In genomic region chr5:28734768-28735167, GRCm38 (mm10) we compare ENCODE assay signal across 15 mouse cellular contexts.
A peak's percentile ranks its signal among the peaks of the same experiment; 100 is the strongest.
DNase-seq lines count a peak whose midpoint lies in the region; ATAC-seq and TF ChIP-seq lines count a peak whose summit lies in the region.
"Had no signal": no experiment of that assay in that cellular context is flagged by ENCODE, and none has a peak within 500 bp of the region (broad histone marks: within the 10 kb centered on the region; RNA-seq: fewer than 3 reads in every experiment).

No protein-coding gene starts in this region.

- no peaks in the 10 kb centered on the region for H3K4me1 ChIP-seq in hindbrain, postnatal 0 days (ENCODE audit: insufficient read depth, low read length)
- no peaks in the 10 kb centered on the region for H3K4me1 ChIP-seq in hindbrain, embryonic 10.5 days (replicated peaks)
- H3K4me1 ChIP-seq: embryonic facial prominence, embryonic 13.5 days; limb, embryonic 10.5 days had no signal

- DNase-seq in adrenal gland, postnatal 14 days = peak; percentile 16
- DNase-seq in adrenal gland, adult 8-10 months = no peak
- peak; percentile 66 for DNase-seq in hindbrain, postnatal 0 days (ENCODE audit: low spot score)
- DNase-seq in hindbrain, embryonic 10.5 days (ENCODE audit: low spot score) = no peak
- peak; percentile 83 to 90 for DNase-seq in cerebellum, postnatal 25 days
- DNase-seq in left cerebral cortex, postnatal 25 days (ENCODE audit: low spot score in 2 of 2) = peak; percentile 1 to 13
- DNase-seq in spleen, adult 18-20 months = no peak
- DNase-seq in ovary, adult 18-20 months (ENCODE audit: low spot score) = no peak
- DNase-seq: kidney, postnatal 25 days; lung, adult 2 months; thymus, adult 18-20 months had no signal

- no peak overlapping the region for H3K27ac ChIP-seq in hindbrain, postnatal 0 days
- no peak overlapping the region for H3K27ac ChIP-seq in hindbrain, embryonic 10.5 days
- H3K27ac ChIP-seq: embryonic facial prominence, embryonic 13.5 days; limb, embryonic 10.5 days had no signal

- H3K9me3 ChIP-seq in hindbrain, postnatal 0 days (ENCODE audit: low read length) = no peaks in the 10 kb centered on the region
- no peaks in the 10 kb centered on the region for H3K9me3 ChIP-seq in hindbrain, embryonic 10.5 days
- H3K9me3 ChIP-seq: embryonic facial prominence, embryonic 13.5 days; limb, embryonic 10.5 days had no signal

- no peaks in the 10 kb centered on the region for H3K36me3 ChIP-seq in hindbrain, postnatal 0 days (ENCODE audit: insufficient read depth, low read length)
- no peaks in the 10 kb centered on the region for H3K36me3 ChIP-seq in hindbrain, embryonic 10.5 days
- H3K36me3 ChIP-seq: embryonic facial prominence, embryonic 13.5 days; limb, embryonic 10.5 days had no signal

- WGBS in hindbrain, postnatal 0 days = 47% methylated on average over 3 of the region's 3 CpGs
- WGBS in hindbrain, embryonic 10.5 days = 75% methylated on average over 3 of the region's 3 CpGs

- intact Hi-C loops in left cerebral cortex, postnatal 25 days (cut with DNase I) = no loop called here

- H3K9ac ChIP-seq in hindbrain, postnatal 0 days (replicated peaks; ENCODE audit: low read length) = no peak overlapping the region
- H3K9ac ChIP-seq: embryonic facial prominence, embryonic 13.5 days had no signal

- H3K4me3 ChIP-seq in hindbrain, postnatal 0 days (ENCODE audit: low read length) = no peak overlapping the region
- H3K4me3 ChIP-seq in hindbrain, embryonic 10.5 days = no peak overlapping the region
- H3K4me3 ChIP-seq: embryonic facial prominence, embryonic 13.5 days; limb, embryonic 10.5 days; myocyte had no signal

- H3K27me3 ChIP-seq in hindbrain, postnatal 0 days (ENCODE audit: insufficient read depth, low read length) = no peaks in the 10 kb centered on the region
- no peaks in the 10 kb centered on the region for H3K27me3 ChIP-seq in hindbrain, embryonic 10.5 days (ENCODE audit: insufficient read depth, poor library complexity, severe bottlenecking)
- H3K27me3 ChIP-seq: embryonic facial prominence, embryonic 13.5 days had no signal

- peak; percentile 66; the same call in 1 of the 2 replicates for ATAC-seq in hindbrain, postnatal 0 days
- ATAC-seq: forebrain, embryonic 16.5 days had no signal

- TF ChIP-seq CTCF in hindbrain, postnatal 0 days (IDR thresholded peaks at IDR 0.05; ENCODE audit: low read depth) = no peak

- no peak overlapping the region for H3K4me2 ChIP-seq in hindbrain, postnatal 0 days (ENCODE audit: low read depth, low read length)
- H3K4me2 ChIP-seq: embryonic facial prominence, embryonic 13.5 days had no signal

Comparison
In these comparisons a context has a peak if more than half of its experiments do, and no peak if none do; other contexts are left out.
1. DNase-seq: peak in adrenal gland, postnatal 14 days (single experiment), hindbrain, postnatal 0 days (single experiment), cerebellum, postnatal 25 days (2 of 2) and left cerebral cortex, postnatal 25 days (2 of 2); none in adrenal gland, adult 8-10 months (single experiment), hindbrain, embryonic 10.5 days (single experiment), spleen, adult 18-20 months (0 of 2) and ovary, adult 18-20 months (single experiment).